Mouse (Mus musculus) MEL (cell line): ENCODE data around the gene Stra6l.

ENCODE experiments used
- HCFC1 ChIP-seq: IDR thresholded peaks from 2 replicates; pipeline ENCODE4 v1.6.1; 2012; ENCODE audit warnings: low read depth, mild to moderate bottlenecking, inconsistent platforms, low read length, improper control_type of control experiment, moderate library complexity
- KAT2A ChIP-seq: conservative IDR thresholded peaks from 2 replicates; pipeline ENCODE4 v1.6.1; 2012; ENCODE audit warnings: low read depth, low read length, improper control_type of control experiment, inconsistent platforms
- POLR2A ChIP-seq, 2 experiments: IDR thresholded peaks; 2 replicates each; pipeline ENCODE4 v1.6.1; 2011 to 2012; ENCODE audit warnings: low read length in 2 of 2, mild to moderate bottlenecking in 2 of 2, control low read depth in 1 of 2, improper control_type of control experiment in 1 of 2, low read depth in 1 of 2, moderate library complexity in 1 of 2; ENCODE audit not compliant: control insufficient read depth in 1 of 2, insufficient read depth in 1 of 2, poor library complexity in 1 of 2
- POLR2AphosphoS5 ChIP-seq: IDR thresholded peaks from 2 replicates; pipeline ENCODE4 v1.6.1; 2012; ENCODE audit warnings: low read depth, borderline replicate concordance, mild to moderate bottlenecking, inconsistent platforms, low read length, moderate library complexity, mixed read lengths
- ZNF384 ChIP-seq: IDR thresholded peaks from 2 replicates; pipeline ENCODE4 v1.6.1; 2012; ENCODE audit warnings: low read depth, mild to moderate bottlenecking, inconsistent platforms, low read length, improper control_type of control experiment

DNA sequence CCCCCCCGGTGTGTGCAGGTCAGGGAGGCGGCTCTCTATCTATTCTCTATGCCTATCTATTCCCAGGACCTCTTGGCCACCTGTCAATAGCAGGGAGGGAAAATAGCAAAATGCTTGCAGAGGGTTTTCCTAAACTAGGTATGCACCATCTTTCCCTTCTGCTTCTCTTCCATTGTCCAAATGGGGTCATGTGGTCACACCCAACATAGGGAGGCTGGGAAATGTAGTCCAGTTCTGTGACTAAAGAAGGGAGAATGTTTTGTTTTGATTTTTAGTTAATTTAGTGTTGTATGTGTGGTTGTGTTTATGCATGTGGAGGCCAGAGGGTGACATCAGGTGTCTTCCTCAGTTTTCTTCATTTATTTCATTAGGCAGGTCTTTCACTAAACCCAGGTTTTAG lies 23.7 kb downstream of the Stra6l start:
- no peak for TF ChIP-seq ZNF384
- no peak for TF ChIP-seq KAT2A
- peak; percentile 43; the same call in 1 of the 2 replicates for TF ChIP-seq HCFC1
- no peak for TF ChIP-seq POLR2A (IDR thresholded peaks at IDR 0.05; ENCODE audit: control insufficient read depth in 1 of 2, insufficient read depth in 1 of 2, low read depth in 1 of 2, low read length in 2 of 2, poor library complexity in 1 of 2)
- no peak for TF ChIP-seq POLR2AphosphoS5
